Mouse (Mus musculus) limb, embryonic 13.5 days (tissue): ENCODE data around the gene Ndufb5. TPM values are rescaled to one million over a fixed set of nuclear protein-coding genes. Genes with fewer than 3 reads are reported as not detected.
"Not testable (repeated sequence)": the region's sequence is repeated elsewhere in the genome, so short reads cannot be mapped to it uniquely, and the experiment has no call there.

Experiments
- ATAC-seq: fragments of 200-750 bp; cut with Nextera tagmentation; 2 replicates; pipeline ENCODE4 v1.8.0; 2017; ENCODE audit warnings: low read depth, moderate number of reproducible peaks, moderate TSS enrichment; ENCODE audit not compliant: low FRiP score
- H3K27ac ChIP-seq: fragments of 300-500 bp; sonication (generic); 2 replicates; pipeline ENCODE4 v1.5.1; 2015; ENCODE audit warnings: inconsistent platforms, mild to moderate bottlenecking, moderate library complexity
- H3K27me3 ChIP-seq: fragments of 300-500 bp; sonication (generic); 2 replicates; pipeline ENCODE4 v1.6.1; 2015; ENCODE audit warnings: mild to moderate bottlenecking, inconsistent platforms
- H3K36me3 ChIP-seq: fragments of 300-500 bp; sonication (generic); 2 replicates; pipeline ENCODE4 v1.6.1; 2015; ENCODE audit warnings: inconsistent platforms, mild to moderate bottlenecking, moderate library complexity
- H3K4me1 ChIP-seq: fragments of 300-500 bp; sonication (generic); 2 replicates; pipeline ENCODE4 v1.6.1; 2015; ENCODE audit warnings: inconsistent platforms
- H3K4me2 ChIP-seq: fragments of 300-500 bp; sonication (generic); replicated peaks from 2 replicates; pipeline ENCODE4 v1.6.1; 2015; ENCODE audit warnings: inconsistent platforms, mild to moderate bottlenecking, moderate library complexity
- H3K4me3 ChIP-seq: fragments of 300-500 bp; sonication (generic); 2 replicates; pipeline ENCODE4 v1.5.1; 2015; ENCODE audit warnings: moderate library complexity, mild to moderate bottlenecking, inconsistent platforms
- H3K9ac ChIP-seq: fragments of 300-500 bp; sonication (generic); 2 replicates; pipeline ENCODE4 v1.6.1; 2015; ENCODE audit warnings: mild to moderate bottlenecking, inconsistent platforms
- H3K9me3 ChIP-seq: fragments of 300-500 bp; sonication (generic); 2 replicates; pipeline ENCODE4 v1.6.1; 2016; ENCODE audit warnings: inconsistent platforms
- WGBS: fragments of 180-500 bp; shearing (Covaris S2); methylation state at CpG from one replicate; pipeline ENCODE4 v1.1.7; 2015; 5-methylcytosine and 5-hydroxymethylcytosine counted together
- polyA plus RNA-seq: library from polyadenylated mRNA; unstranded; fragments of >200 nt; fragmentation: Nextera tagmentation; extraction: Ambion mirVana; gene quantifications from 2 replicates; pipeline ENCODE4 v1.2.1, GENCODE M21; 2015

The Ndufb5 gene
- polyA plus RNA-seq, 1 experiment from 2014 or later = 322 TPM

GRCm38 (mm10) chr3:32742276-32742780, 5.5 kb downstream of the Ndufb5 start:
- H3K4me1 ChIP-seq = peaks cover 12% of the 10 kb centered on the region
- no peak overlapping the region for H3K4me2 ChIP-seq
- H3K36me3 ChIP-seq = peaks cover 60% of the 10 kb centered on the region
- H3K27ac ChIP-seq = no peak overlapping the region
- no peak overlapping the region for H3K4me3 ChIP-seq
- H3K9me3 ChIP-seq = no peaks in the 10 kb centered on the region
- no peaks in the 10 kb centered on the region for H3K27me3 ChIP-seq
- WGBS = 93% methylated on average over 2 of the region's 2 CpGs
- no peak for ATAC-seq
- no peak overlapping the region for H3K9ac ChIP-seq

GRCm38 (mm10) chr3:32745001-32745400, 8.2 kb downstream of the Ndufb5 start:
- H3K27ac ChIP-seq = no peak overlapping the region
- no peak overlapping the region for H3K4me3 ChIP-seq
- H3K4me2 ChIP-seq = no peak overlapping the region
- H3K27me3 ChIP-seq = no peaks in the 10 kb centered on the region
- no peak for ATAC-seq
- peaks cover 76% of the 10 kb centered on the region for H3K36me3 ChIP-seq
- no peaks in the 10 kb centered on the region for H3K9me3 ChIP-seq
- no peaks in the 10 kb centered on the region for H3K4me1 ChIP-seq
- 91% methylated on average over 6 of the region's 6 CpGs for WGBS
- no peak overlapping the region for H3K9ac ChIP-seq

- H3K36me3 ChIP-seq = peaks cover 80% of the 10 kb centered on the region
- H3K27ac ChIP-seq, H3K9ac ChIP-seq, H3K9me3 ChIP-seq, H3K4me3 ChIP-seq, H3K4me2 ChIP-seq, ATAC-seq, H3K4me1 ChIP-seq, H3K27me3 ChIP-seq: not testable (repeated sequence)
Measured at GRCm38 (mm10) chr3:32745426-32745825, 8.6 kb downstream of the Ndufb5 start.

GRCm38 (mm10) chr3:32748384-32748783, 11.6 kb downstream of the Ndufb5 start:
- 89% methylated on average over 9 of the region's 9 CpGs for WGBS
- peaks cover 84% of the 10 kb centered on the region for H3K36me3 ChIP-seq
- H3K9ac ChIP-seq = no peak overlapping the region
- no peaks in the 10 kb centered on the region for H3K9me3 ChIP-seq
- no peaks in the 10 kb centered on the region for H3K4me1 ChIP-seq
- no peak overlapping the region for H3K4me3 ChIP-seq
- H3K4me2 ChIP-seq = no peak overlapping the region
- no peak for ATAC-seq
- H3K27ac ChIP-seq = no peak overlapping the region
- no peaks in the 10 kb centered on the region for H3K27me3 ChIP-seq

GRCm38 (mm10) chr3:32749820-32750579, 13.2 kb downstream of the Ndufb5 start:
- no peak overlapping the region for H3K4me2 ChIP-seq
- 93% methylated on average over 4 of the region's 4 CpGs for WGBS
- H3K27me3 ChIP-seq = no peaks in the 10 kb centered on the region
- H3K4me3 ChIP-seq = no peak overlapping the region
- no peaks in the 10 kb centered on the region for H3K4me1 ChIP-seq
- peaks cover 83% of the 10 kb centered on the region for H3K36me3 ChIP-seq
- H3K9me3 ChIP-seq = no peaks in the 10 kb centered on the region
- no peak overlapping the region for H3K27ac ChIP-seq
- H3K9ac ChIP-seq = no peak overlapping the region
- ATAC-seq = no peak

GRCm38 (mm10) chr3:32754384-32754915, 17.7 kb downstream of the Ndufb5 start:
- ATAC-seq = no peak
- Histone ChIP-seq H3K36me3 (peaks cover 55% of the 10 kb centered on the region), H3K27me3 (no peaks in the 10 kb centered on the region), H3K4me2 (no peak overlapping the region), H3K9me3 (no peaks in the 10 kb centered on the region), H3K4me1 (no peaks in the 10 kb centered on the region), H3K27ac (no peak overlapping the region), H3K9ac (no peak overlapping the region), H3K4me3 (no peak overlapping the region)
- 91% methylated on average over 3 of the region's 3 CpGs for WGBS

- WGBS = 72% methylated on average over 5 of the region's 5 CpGs
- no peak for ATAC-seq
Measured at GRCm38 (mm10) chr3:32759212-32759611, 22.4 kb downstream of the Ndufb5 start.

GRCm38 (mm10) chr3:32762962-32763361, 26.2 kb downstream of the Ndufb5 start:
- Histone ChIP-seq H3K4me1 (no peaks in the 10 kb centered on the region), H3K27ac (no peak overlapping the region), H3K4me2 (no peak overlapping the region), H3K27me3 (no peaks in the 10 kb centered on the region), H3K9me3 (no peaks in the 10 kb centered on the region), H3K4me3 (no peak overlapping the region), H3K36me3 (no peaks in the 10 kb centered on the region), H3K9ac (no peak overlapping the region)
- 55% methylated on average over 8 of the region's 8 CpGs for WGBS
- ATAC-seq = no peak

More at GRCm38 (mm10) chr3:32759212-32759611, 22.4 kb downstream of the Ndufb5 start:
- H3K27me3 ChIP-seq = no peaks in the 10 kb centered on the region
- H3K9ac ChIP-seq = no peak overlapping the region
- H3K4me3 ChIP-seq = no peak overlapping the region
- no peak overlapping the region for H3K27ac ChIP-seq
- H3K36me3 ChIP-seq = peaks cover 11% of the 10 kb centered on the region; the same call in 1 of the 2 replicates
- no peak overlapping the region for H3K4me2 ChIP-seq
- no peaks in the 10 kb centered on the region for H3K9me3 ChIP-seq
- H3K4me1 ChIP-seq = no peaks in the 10 kb centered on the region

- H3K27me3 ChIP-seq = no peaks in the 10 kb centered on the region
- no peak overlapping the region for H3K4me2 ChIP-seq
- no peak for ATAC-seq
- no peak overlapping the region for H3K9ac ChIP-seq
- H3K9me3 ChIP-seq = no peaks in the 10 kb centered on the region
- no peak overlapping the region for H3K4me3 ChIP-seq
- H3K4me1 ChIP-seq = no peaks in the 10 kb centered on the region
- H3K36me3 ChIP-seq = no peaks in the 10 kb centered on the region
- no peak overlapping the region for H3K27ac ChIP-seq
- WGBS = 40% methylated on average over 7 of the region's 7 CpGs
Measured at GRCm38 (mm10) chr3:32763902-32764301, 27.1 kb downstream of the Ndufb5 start.

GRCm38 (mm10) chr3:32770781-32771180, 34.0 kb downstream of the Ndufb5 start:
- Histone ChIP-seq H3K4me1 (no peaks in the 10 kb centered on the region), H3K9me3 (no peaks in the 10 kb centered on the region), H3K4me2 (no peak overlapping the region), H3K27ac (no peak overlapping the region), H3K4me3 (no peak overlapping the region), H3K9ac (no peak overlapping the region), H3K27me3 (no peaks in the 10 kb centered on the region), H3K36me3 (no peaks in the 10 kb centered on the region)
- WGBS = 86% methylated on average over 2 of the region's 2 CpGs
- ATAC-seq = no peak
